Mouse (Mus musculus) heart, postnatal 0 days (tissue): ENCODE results near the gene Prr15l.

Experiments
- CTCF ChIP-seq: IDR thresholded peaks from 2 replicates; pipeline ENCODE4 v1.5.1; 2016; ENCODE audit warnings: antibody characterized with exemption, control low read depth, low read depth
- EP300 ChIP-seq: IDR thresholded peaks from 2 replicates; pipeline ENCODE4 v1.6.1; 2016; ENCODE audit warnings: antibody characterized with exemption, low read depth

DNA sequence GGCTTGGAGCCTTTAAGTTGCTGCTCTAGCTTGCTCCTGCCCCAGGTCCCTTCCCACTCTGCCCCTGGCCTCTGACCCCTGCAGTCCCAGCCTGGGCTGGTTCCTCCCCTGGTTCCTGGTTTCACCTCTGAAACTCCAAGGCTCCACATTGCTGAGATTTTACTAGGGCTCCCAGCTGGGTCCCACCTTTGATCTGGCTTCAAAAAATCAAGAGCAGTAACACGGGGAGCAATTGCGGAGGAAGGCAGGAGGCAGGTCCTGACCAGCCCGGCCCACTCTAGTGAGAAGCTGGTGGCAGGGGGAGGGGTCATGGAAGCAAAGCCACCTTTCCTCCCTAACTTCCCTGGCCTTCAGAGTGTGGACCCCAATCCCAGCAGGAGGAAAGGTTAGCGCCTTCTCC lies 57.0 kb downstream of the Prr15l start:
- TF ChIP-seq EP300 (no peak), CTCF (no peak)
